Mouse (Mus musculus): ENCODE data around the gene Tcf25. TPM values are rescaled to one million over a fixed set of nuclear protein-coding genes. Genes with fewer than 3 reads are reported as not detected.
"Not testable (repeated sequence)": the region's sequence is repeated elsewhere in the genome, so short reads cannot be mapped to it uniquely, and the experiment has no call there.

The Tcf25 gene
- total RNA-seq, 2 experiments from 2014 or later, result 86.8 to 187 TPM

DNA sequence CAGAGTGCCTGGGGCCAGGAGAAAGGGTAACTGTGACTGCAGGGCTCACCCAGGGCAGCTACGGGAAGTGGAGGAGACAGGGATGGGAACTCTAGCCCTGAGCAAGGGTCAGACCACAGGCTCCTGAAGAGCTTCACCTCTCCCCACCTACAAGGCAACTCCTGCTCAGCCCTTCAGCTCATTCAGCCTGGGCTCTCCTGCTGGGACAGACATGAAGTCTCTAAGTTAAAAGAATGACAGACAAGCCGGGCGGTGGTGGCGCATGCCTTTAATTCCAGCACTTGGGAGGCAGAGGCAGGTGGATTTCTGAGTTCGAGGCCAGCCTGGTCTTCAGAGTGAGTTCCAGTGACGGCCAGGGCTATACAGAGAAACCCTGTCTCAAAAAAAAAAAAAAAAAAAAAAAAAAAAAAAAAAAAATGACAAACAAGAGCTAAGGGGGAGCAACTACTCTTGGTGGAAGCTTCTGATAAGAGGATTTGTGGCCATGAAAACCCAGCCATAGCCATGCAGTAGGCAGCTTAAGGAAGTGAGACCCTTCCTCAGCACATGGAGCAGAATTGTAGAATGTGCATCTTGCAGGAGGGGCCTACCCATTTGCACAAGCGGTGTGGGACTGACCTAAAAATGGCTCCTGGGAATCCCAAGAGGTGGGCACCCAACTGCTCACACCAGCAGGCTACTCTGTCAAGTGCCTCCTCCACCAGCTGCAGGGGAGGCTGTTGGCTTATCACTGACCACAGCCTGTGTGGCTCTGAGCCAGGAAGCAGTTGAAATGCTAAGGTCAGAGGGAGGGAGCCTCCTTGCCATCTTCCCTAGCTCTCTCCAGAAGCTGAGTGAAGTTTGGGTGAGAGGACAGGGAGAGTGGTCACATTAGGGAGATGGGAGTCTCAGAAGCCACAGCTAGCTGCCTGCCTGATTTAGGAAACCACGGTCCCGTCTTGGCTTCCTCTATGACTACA lies 35.3 kb downstream of the Tcf25 start:
- ATAC-seq (ENCODE audit: poor library complexity, severe bottlenecking), result no peak

DNA sequence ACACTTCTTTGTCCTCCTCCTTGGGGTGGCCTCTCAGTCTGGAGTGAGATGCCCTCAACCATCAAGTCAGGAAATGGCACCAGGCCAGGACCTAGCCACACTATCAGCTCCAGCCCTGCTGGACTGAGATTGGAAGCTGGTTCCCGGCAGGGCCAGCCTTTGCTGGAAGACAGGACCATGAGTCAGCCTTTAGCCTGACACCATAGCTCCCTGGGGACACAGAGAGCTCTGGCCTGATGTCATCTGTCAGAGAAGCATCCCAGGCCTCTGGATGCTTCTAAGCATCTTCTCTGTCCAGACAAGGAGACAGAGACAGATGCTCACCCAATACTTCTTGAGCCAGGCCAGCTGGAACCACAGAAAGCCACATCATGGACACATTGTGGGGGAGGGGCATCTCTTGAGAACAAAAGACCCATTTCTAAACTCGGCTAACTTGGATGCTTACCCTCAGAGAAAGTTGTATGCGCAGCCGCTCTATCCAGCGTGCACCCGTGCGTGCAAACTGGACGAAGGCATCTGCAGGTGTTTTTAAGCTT lies 36.6 kb downstream of the Tcf25 start:
- ATAC-seq (ENCODE audit: poor library complexity, severe bottlenecking), result no peak

GRCm38 (mm10) chr8:123410788-123411187 lies 37.2 kb downstream of the Tcf25 start:
- no peak for ATAC-seq (ENCODE audit: poor library complexity, severe bottlenecking)

GRCm38 (mm10) chr8:123411246-123411645 lies 37.7 kb downstream of the Tcf25 start, which contains the start of gene Tubb3:
Tubb3 (plus strand) TSS chr8:123411424.
- peak; percentile 60 for ATAC-seq (ENCODE audit: poor library complexity, severe bottlenecking)

- ATAC-seq (ENCODE audit: poor library complexity, severe bottlenecking), result no peak
Observed at GRCm38 (mm10) chr8:123411781-123412327, 38.3 kb downstream of the Tcf25 start.

- ATAC-seq (ENCODE audit: poor library complexity, severe bottlenecking), result peak; percentile 52
Observed at GRCm38 (mm10) chr8:123412560-123413170, 39.1 kb downstream of the Tcf25 start.

DNA sequence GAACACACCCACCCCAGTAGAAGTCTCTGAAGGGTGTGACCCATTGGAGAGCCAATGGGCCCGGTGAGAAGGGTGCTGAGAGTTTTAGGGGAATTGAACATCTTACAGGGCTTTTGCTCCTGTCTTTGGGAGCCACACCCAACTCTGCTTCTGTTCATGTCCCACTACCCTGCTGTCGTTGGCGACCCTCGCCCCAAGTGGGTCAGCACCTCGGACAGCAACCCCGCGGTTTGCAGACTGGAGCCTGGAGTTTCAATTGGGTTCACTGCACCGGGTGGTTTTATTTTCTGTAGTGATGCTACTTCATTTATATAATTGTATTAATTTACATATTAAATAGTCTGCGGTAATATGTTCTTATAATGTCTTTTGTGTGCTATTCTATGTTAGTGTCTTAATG lies 40.7 kb downstream of the Tcf25 start:
- ATAC-seq (ENCODE audit: poor library complexity, severe bottlenecking), result no peak

GRCm38 (mm10) chr8:123414997-123415696 lies 41.6 kb downstream of the Tcf25 start:
- not testable (repeated sequence) for ATAC-seq (ENCODE audit: poor library complexity, severe bottlenecking)

- ATAC-seq (ENCODE audit: poor library complexity, severe bottlenecking), result no peak
Observed at GRCm38 (mm10) chr8:123415967-123416943, 42.7 kb downstream of the Tcf25 start.

DNA sequence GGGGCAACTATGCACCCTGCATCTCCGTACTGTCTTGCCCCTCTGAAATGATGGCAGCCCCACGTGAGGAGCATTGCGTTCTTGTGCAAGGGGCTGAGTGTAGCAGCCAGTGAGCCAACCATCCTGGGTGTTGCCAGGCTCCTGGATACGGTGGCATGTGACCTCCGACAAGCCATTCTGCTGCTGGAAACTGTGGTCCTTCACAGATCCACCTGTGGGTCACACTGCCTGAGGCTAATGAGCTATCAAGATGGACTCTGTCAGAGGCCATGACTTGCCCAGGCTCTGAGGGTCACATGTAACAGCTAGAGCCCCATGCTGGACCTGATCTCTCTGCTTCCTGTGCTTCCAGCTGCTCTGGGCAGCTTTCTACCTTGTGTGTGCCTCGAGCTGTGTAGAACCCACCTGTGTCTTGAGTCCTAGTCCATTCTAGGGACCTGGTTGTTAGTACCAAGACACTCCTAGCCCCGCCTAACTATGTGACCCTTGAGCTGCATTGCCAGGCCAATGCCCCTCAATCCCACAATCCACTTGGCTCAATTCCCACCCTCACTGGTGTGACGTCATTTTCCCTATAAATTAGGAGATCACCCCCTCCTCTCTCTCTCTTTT lies 43.5 kb downstream of the Tcf25 start:
- no peak for ATAC-seq (ENCODE audit: poor library complexity, severe bottlenecking)

- ATAC-seq (ENCODE audit: poor library complexity, severe bottlenecking), result no peak
Observed at GRCm38 (mm10) chr8:123419711-123420110, 46.2 kb downstream of the Tcf25 start.

DNA sequence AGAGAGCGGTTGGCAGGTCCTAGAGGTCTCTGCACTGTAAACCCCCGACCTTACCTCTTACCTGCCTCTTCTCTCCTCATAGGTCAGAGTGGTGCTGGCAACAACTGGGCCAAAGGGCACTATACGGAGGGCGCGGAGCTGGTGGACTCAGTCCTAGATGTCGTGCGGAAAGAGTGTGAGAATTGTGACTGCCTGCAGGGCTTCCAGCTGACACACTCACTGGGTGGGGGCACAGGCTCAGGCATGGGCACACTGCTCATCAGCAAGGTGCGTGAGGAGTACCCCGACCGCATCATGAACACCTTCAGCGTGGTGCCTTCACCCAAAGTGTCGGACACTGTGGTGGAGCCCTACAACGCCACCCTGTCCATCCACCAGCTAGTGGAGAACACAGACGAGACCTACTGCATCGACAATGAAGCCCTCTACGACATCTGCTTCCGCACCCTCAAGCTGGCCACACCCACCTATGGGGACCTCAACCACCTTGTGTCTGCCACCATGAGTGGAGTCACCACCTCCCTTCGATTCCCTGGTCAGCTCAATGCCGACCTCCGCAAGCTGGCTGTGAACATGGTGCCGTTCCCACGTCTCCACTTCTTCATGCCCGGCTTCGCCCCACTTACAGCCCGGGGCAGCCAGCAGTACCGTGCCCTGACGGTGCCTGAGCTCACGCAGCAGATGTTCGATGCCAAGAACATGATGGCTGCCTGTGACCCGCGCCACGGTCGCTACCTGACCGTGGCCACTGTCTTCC lies 47.1 kb downstream of the Tcf25 start:
- ATAC-seq (ENCODE audit: poor library complexity, severe bottlenecking), result no peak

- no peak for ATAC-seq (ENCODE audit: poor library complexity, severe bottlenecking)
Observed at GRCm38 (mm10) chr8:123421325-123421724, 47.8 kb downstream of the Tcf25 start.

- ATAC-seq (ENCODE audit: poor library complexity, severe bottlenecking), result peak; percentile 67
Observed at GRCm38 (mm10) chr8:123422056-123422780, 48.7 kb downstream of the Tcf25 start.

DNA sequence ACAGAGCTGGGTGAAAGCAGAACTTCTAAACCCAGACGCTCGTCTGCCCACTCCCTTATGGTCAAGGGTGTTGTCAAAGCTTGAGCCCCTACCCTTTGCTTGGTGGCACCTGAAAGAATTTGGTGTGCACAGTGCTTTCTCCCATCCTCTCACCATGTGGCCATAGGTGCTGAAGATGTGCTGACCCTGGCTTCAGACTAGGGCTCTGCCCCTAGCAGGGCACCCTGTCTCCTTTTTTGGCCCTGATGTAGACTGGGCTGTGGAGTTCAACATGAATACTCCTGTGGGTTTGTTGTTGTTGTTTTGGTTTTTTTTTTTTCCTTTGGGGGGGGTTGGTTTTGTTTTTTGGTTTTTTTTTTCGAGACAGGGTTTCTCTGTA lies 49.2 kb downstream of the Tcf25 start:
- no peak for ATAC-seq (ENCODE audit: poor library complexity, severe bottlenecking)

GRCm38 (mm10) chr8:123423441-123423840 lies 49.9 kb downstream of the Tcf25 start, which contains the start of gene Def8:
Def8 (plus strand) TSS chr8:123423527.
- ATAC-seq (ENCODE audit: poor library complexity, severe bottlenecking), result no peak
